Mouse (Mus musculus): Measurements from ENCODE around the gene Rab11fip5.

DNA sequence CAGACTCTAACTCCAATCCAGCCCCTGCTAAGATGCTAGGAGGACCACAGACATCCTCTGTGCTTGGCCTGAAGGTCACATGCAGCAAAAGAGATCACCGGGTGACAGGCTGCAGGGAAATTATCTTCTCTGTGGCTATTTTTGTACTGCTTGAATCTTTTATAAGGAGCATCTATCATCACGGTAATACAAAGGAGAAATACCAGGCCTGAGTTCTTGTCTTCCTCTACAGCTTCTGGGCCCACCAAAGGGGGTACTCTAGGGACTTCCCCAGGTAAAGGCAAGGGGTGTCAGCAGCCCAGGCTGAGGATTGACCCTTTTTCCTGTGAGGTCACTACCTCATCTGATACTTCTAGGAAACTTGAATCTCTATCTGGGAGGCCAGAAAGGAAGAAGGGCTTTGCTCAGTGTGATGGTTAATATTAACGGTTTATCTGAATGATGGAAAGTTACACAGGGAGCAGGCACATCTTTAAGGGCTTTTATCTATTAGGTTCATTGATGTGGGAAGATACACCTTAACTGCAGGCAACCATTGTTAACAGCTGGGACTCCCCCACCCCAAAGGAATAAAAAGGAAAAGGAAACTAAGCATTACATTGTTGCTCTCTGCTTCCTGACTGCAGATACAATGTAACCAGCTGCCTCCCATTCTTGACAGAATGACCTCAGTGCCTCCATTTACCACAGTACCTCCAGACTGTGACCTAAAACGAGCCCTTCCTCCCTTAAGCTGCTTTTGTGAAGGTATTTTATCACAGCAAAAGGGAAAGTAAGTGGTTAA, 17.6 kb downstream of the Rab11fip5 start:
- no peak for TF ChIP-seq CTCF (IDR thresholded peaks at IDR 0.05; ENCODE audit: extremely low read depth, insufficient read length, insufficient replicate concordance, low read depth, low read length)
- TF ChIP-seq POLR2A (IDR thresholded peaks at IDR 0.05; ENCODE audit: low read depth, low read length) = no peak
